Mouse (Mus musculus): Measurements from ENCODE around the gene Mfsd8.
"Not testable (repeated sequence)": the region's sequence is repeated elsewhere in the genome, so short reads cannot be mapped to it uniquely, and the experiment has no call there.

Gene Mfsd8

GRCm38 (mm10) chr3:40846473-40846956 lies at the start of gene Mfsd8:
TSS of gene Mfsd8 (minus strand) at chr3:40846886.
- peak; percentile 98 for DNase-seq

- DNase-seq: peak; percentile 53
These were observed 47.6 kb upstream of the Mfsd8 start for GRCm38 (mm10) chr3:40894336-40894735.

- DNase-seq: peak; percentile 99
These were observed 47.2 kb upstream of the Mfsd8 start for GRCm38 (mm10) chr3:40893816-40894258.

DNA sequence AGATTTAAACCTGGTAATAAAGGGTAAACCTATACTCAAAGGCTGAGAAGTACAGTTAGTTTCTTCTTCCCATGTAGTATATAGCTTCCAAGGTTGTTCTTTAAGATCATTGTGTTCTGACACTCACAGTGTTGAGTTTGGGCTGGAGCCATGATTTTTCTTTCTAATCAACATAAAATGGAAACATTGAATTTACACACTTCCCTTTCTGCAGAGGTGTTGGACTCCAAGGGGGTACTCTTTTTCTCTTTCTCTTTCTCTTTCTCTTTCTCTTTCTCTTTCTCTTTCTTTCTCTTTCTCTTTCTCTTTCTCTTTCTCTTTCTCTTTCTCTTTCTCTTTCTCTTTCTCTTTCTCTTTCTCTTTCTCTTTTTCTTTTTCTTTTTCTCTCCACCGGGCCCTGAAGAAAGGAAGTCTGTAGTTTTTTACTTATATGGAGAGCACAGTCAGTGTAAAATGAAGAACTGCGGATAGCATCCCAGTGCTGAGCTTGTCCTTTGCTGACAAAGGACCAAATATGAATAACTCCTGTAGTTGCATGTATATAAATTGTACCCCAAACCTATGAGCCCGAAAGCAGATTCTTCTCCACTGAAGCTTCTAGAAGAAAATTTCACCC lies 6.5 kb upstream of the Mfsd8 start:
- DNase-seq: not testable (repeated sequence)

DNA sequence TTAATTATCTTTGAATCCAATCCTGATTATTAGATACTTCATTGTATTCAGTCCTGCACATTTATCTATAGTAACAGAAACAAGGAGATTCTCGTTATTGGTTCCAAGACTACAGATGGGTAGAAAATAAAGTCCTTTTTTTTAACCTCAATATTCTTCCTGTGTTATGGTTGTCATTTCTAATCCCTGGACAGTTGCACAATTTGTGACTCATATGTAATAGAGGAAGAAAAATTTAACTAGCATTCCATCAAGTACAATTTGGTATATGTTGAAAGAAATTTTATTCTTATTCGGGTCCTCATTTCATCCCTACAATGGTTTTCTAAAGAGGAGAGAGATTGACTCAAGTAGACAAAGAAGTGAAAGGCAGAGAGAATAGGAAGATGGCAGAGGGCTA lies 1.2 kb upstream of the Mfsd8 start:
- not testable (repeated sequence) for DNase-seq

DNA sequence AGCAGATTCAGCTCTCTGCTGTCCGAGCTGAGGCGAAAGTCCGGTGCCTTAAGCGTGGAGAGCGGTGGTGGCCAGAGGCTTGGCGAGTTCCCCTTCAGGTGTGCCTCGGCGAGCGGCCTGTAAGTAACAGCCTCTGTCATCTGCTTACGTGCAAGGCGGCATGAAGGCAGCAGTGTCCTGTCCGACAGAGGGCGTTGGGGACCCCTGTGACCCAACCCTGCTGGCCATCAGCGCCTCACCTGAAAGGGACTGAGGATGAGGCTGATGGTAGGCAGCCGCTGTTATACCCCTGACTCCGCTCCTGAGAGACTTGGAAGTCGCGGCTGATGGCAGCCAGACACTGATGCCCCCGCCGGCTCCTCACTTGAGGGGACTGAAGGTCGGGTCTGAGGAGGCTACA lies 332 bp upstream of the Mfsd8 start:
- peak; percentile 67 for DNase-seq

- DNase-seq: not testable (repeated sequence)
These were observed 101 bp upstream of the Mfsd8 start, which contains the start of gene Abhd18 for GRCm38 (mm10) chr3:40846957-40847017. TSS of gene Abhd18 (plus strand) at chr3:40846970.

- peak; percentile 1 for DNase-seq
These were observed 1.2 kb downstream of the Mfsd8 start for GRCm38 (mm10) chr3:40845521-40845920.

- DNase-seq: no peak
These were observed 33.4 kb downstream of the Mfsd8 start for GRCm38 (mm10) chr3:40813275-40813674.

DNA sequence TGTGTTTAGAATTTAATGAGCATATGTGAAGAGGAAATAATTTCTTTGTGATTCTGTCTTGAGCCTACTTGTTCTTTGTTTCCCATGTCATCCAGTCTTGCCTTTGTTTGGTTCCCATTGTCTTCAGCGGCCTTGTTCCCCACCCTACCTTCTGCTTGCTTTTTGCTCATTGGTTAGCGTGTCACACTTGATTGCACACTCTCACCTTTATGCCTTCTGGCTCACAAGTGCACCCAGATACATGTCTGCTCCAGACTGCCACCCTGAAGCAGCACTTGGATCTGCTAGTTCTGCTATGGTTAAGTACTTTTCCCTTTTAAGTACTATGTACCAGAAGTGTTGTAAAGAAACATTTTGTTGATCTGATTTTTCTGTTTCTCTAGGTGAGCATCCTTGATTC lies 36.8 kb downstream of the Mfsd8 start:
- DNase-seq: no peak

GRCm38 (mm10) chr3:40808686-40809085 lies 38.0 kb downstream of the Mfsd8 start:
- DNase-seq: no peak

GRCm38 (mm10) chr3:40806871-40807270 lies 39.8 kb downstream of the Mfsd8 start:
- no peak for DNase-seq

DNA sequence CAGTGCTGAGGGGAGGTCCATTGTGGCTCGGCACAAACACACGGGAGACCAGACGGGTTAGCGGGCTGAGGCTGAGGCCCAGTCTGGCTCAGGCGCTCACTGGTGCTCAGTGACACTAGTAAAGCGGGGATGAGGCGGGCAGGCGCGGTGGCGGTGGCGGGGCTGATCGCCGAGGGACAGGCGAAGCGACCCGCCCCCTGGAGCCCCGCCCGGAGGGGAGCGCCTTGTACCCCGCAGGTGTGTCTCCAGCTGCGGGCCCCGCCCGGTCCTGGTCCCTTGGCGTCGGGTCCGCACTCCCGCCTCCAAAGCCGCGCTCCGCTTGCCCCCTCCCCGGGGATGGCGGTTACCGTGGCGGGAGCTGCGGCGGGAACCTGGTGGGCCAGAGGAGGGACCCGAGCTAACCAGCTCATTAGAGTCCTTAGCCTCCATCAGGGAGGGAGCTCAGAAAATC lies 46.3 kb downstream of the Mfsd8 start:
- DNase-seq: peak; percentile 60

DNA sequence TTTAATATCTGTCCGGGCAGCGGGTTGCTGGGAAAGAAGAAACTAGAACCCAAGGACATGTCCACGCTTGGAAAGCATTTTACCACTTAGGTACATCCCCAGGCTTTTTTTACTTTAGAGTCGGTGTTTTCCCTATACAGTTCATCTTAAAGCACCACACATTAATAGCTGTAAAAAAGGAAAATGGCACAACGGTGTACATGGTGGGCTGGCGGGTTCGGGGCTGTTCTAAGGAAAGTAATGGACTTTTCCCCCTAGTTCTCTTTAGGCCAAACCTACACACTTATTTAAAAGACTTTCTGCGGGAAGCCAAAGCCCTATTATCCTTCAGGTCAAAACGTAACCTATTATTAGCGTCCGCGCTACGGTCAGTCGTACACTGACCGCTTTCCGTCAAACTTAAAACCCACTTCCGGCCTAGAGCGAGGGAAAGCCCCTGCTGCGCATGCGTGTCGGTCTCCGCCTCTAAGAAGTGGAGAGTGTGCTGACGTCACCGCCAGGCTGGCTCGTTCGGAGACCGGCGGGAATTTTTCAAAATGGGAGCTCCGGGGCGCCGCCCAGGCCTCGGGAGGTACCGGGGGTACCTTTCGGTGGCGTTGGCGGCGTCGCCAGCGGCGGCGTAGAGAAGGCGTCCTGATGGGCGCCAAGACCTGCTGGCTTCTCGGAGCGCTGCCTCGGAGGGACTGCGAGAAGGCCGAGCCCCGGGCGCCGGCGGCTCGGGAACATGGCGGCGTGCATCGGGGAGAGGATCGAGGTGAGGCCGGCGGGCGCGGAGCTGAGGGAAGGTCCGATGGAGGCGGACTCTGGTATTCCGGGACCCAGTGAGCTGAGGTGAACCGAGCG lies 46.9 kb downstream of the Mfsd8 start, which contains the start of gene Plk4:
Gene Plk4, plus strand, starts transcription at position 490 of the 843 bp plus-strand sequence.
- DNase-seq: peak; percentile 97

GRCm38 (mm10) chr3:40798500-40798899 lies 48.2 kb downstream of the Mfsd8 start:
- DNase-seq: peak; percentile 62

DNA sequence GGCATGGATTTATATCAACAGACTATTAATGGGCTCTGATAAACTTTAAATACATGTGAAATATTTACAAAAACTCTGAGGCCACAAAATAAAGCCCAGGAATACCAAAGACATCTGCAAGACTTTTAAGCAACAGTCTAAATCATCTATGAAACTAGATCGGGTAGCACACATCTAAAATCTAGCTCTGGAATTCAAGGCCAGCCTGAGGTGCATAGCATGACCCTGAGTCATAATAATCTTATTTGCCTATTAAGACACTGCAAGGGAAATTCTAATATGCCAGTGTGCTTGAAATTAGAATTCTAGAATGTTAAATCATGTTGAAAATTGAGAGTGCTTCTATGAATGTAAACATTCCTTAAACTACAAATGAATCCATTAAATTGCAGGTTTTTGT lies 48.6 kb downstream of the Mfsd8 start:
- DNase-seq: no peak

GRCm38 (mm10) chr3:40793783-40794182 lies 52.9 kb downstream of the Mfsd8 start:
- no peak for DNase-seq
